Mouse (Mus musculus): ENCODE measurements around the gene Capn2. TPM values are rescaled to one million over a fixed set of nuclear protein-coding genes. Genes with fewer than 3 reads are reported as not detected.

Capn2 gene
- total and polyA plus RNA-seq, 2 experiments from 2014 or later: 82.1 to 88.2 TPM

- H3K27me3 ChIP-seq (ENCODE audit: insufficient read depth, low read length): no peaks in the 10 kb centered on the region
- no peak overlapping the region; the same call in 1 of the 2 replicates for H3K27ac ChIP-seq (ENCODE audit: low read depth, low read length)
- DNase-seq (ENCODE audit: low spot score) (peak; percentile 87), ATAC-seq (ENCODE audit: low FRiP score) (no peak)
- no peak for TF ChIP-seq CTCF (IDR thresholded peaks at IDR 0.05)
- H3K9ac ChIP-seq (replicated peaks; ENCODE audit: low read length, poor library complexity, severe bottlenecking): no peak overlapping the region
- H3K36me3 ChIP-seq (ENCODE audit: insufficient read depth, low read length): peaks cover 5% of the 10 kb centered on the region; the same call in 1 of the 2 replicates
- WGBS: 66% methylated on average over 10 of the region's 10 CpGs
- H3K4me1 ChIP-seq (ENCODE audit: insufficient read depth, low read length): no peaks in the 10 kb centered on the region
- no peak overlapping the region for H3K4me2 ChIP-seq (ENCODE audit: low read depth, low read length, poor library complexity, severe bottlenecking)
- no peak overlapping the region for H3K4me3 ChIP-seq (ENCODE audit: low read depth, low read length)
- H3K9me3 ChIP-seq (ENCODE audit: low read length): no peaks in the 10 kb centered on the region
Observed at GRCm38 (mm10) chr1:182461813-182462212, 55.6 kb downstream of the Capn2 start.

DNA sequence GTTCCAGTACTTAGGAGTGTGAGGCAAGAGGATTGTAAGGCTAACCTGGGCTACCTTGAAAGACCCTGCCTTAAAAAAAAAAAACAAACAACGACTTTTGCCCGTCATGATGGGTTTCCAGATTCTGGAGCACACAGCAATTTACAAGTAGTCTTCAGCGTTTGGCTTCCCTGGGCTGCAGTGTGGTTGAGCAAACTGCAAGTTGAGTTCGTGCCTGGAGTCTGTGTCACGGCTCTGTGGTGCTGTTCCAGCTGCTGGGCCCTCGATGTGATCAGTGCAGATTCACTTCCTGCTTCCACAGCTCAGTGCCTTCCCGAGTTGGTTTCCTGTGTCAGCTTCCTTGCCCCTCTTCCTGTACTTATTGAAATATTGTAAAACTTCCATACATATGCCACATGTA, 56.1 kb downstream of the Capn2 start:
- H3K9me3 ChIP-seq (ENCODE audit: low read length): no peaks in the 10 kb centered on the region
- H3K4me1 ChIP-seq (ENCODE audit: insufficient read depth, low read length): no peaks in the 10 kb centered on the region
- H3K4me2 ChIP-seq (ENCODE audit: low read depth, low read length, poor library complexity, severe bottlenecking): no peak overlapping the region
- ATAC-seq (ENCODE audit: low FRiP score) (no peak), DNase-seq (ENCODE audit: low spot score) (peak; percentile 23)
- no peak overlapping the region for H3K4me3 ChIP-seq (ENCODE audit: low read depth, low read length)
- no peaks in the 10 kb centered on the region for H3K27me3 ChIP-seq (ENCODE audit: insufficient read depth, low read length)
- 75% methylated on average over 7 of the region's 7 CpGs for WGBS
- H3K9ac ChIP-seq (replicated peaks; ENCODE audit: low read length, poor library complexity, severe bottlenecking): no peak overlapping the region
- H3K27ac ChIP-seq (ENCODE audit: low read depth, low read length): 0 out of 2 replicates have a peak overlapping the region, but pooled peaks have one; percentile 20
- H3K36me3 ChIP-seq (ENCODE audit: insufficient read depth, low read length): peaks cover 4% of the 10 kb centered on the region; the same call in 1 of the 2 replicates
- TF ChIP-seq CTCF (IDR thresholded peaks at IDR 0.05): no peak

GRCm38 (mm10) chr1:182460291-182461244, 56.8 kb downstream of the Capn2 start:
- H3K9ac ChIP-seq (replicated peaks; ENCODE audit: low read length, poor library complexity, severe bottlenecking): no peak overlapping the region
- no peaks in the 10 kb centered on the region for H3K4me1 ChIP-seq (ENCODE audit: insufficient read depth, low read length)
- no peaks in the 10 kb centered on the region for H3K27me3 ChIP-seq (ENCODE audit: insufficient read depth, low read length)
- H3K4me3 ChIP-seq (ENCODE audit: low read depth, low read length): no peak overlapping the region
- ATAC-seq (ENCODE audit: low FRiP score) (no peak), DNase-seq (ENCODE audit: low spot score) (no peak)
- H3K36me3 ChIP-seq (ENCODE audit: insufficient read depth, low read length): peaks cover 6% of the 10 kb centered on the region
- H3K4me2 ChIP-seq (ENCODE audit: low read depth, low read length, poor library complexity, severe bottlenecking): no peak overlapping the region
- no peaks in the 10 kb centered on the region for H3K9me3 ChIP-seq (ENCODE audit: low read length)
- H3K27ac ChIP-seq (ENCODE audit: low read depth, low read length): no peak overlapping the region; the same call in 1 of the 2 replicates
- 78% methylated on average over 13 of the region's 13 CpGs for WGBS
- no peak for TF ChIP-seq CTCF (IDR thresholded peaks at IDR 0.05)

GRCm38 (mm10) chr1:182459436-182459835, 58.0 kb downstream of the Capn2 start:
- peaks cover 14% of the 10 kb centered on the region for H3K36me3 ChIP-seq (ENCODE audit: insufficient read depth, low read length)
- no peaks in the 10 kb centered on the region for H3K4me1 ChIP-seq (ENCODE audit: insufficient read depth, low read length)
- no peaks in the 10 kb centered on the region for H3K9me3 ChIP-seq (ENCODE audit: low read length)
- TF ChIP-seq CTCF (IDR thresholded peaks at IDR 0.05): no peak
- H3K9ac ChIP-seq (replicated peaks; ENCODE audit: low read length, poor library complexity, severe bottlenecking): no peak overlapping the region
- H3K27ac ChIP-seq (ENCODE audit: low read depth, low read length): no peak overlapping the region
- DNase-seq (ENCODE audit: low spot score) (no peak), ATAC-seq (ENCODE audit: low FRiP score) (no peak)
- H3K27me3 ChIP-seq (ENCODE audit: insufficient read depth, low read length): no peaks in the 10 kb centered on the region
- H3K4me2 ChIP-seq (ENCODE audit: low read depth, low read length, poor library complexity, severe bottlenecking): no peak overlapping the region
- WGBS: 90% methylated on average over 8 of the region's 8 CpGs
- no peak overlapping the region for H3K4me3 ChIP-seq (ENCODE audit: low read depth, low read length)

DNA sequence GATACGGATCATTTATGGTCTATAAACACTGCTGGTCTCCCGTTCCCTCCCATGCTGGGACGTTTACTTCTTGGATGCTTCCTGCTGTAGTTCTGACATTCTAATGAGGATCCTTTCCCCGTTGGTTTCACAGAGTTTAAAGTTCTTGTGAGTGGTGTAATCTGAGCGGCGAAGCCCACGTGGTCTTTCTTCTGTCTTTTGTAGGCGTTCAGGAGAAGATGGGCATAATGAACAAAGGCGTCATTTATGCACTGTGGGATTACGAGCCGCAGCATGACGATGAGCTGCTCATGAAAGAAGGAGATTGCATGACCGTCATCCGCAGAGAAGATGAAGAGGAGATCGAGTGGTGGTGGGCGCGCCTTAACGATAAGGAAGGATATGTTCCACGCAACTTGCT, 58.9 kb downstream of the Capn2 start:
- 79% methylated on average over 19 of the region's 19 CpGs for WGBS

DNA sequence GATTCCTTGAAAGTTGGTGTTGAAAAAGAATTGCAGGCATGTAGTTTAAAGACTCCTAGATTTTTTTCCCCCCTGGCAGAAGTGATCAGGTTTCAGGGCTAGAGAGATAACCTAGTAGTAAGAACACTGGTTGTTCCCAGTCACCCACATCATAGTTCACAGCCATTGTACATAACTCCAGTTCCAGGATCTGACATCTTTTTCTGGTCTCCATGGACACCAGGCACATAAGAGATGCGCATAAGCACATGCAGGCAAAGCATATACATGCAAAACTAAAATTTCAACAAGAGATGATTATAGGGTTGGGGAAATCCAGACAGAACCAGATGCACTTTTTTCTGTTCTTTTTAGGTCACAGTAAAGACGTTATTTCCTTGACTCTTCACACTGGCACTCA, 62.3 kb downstream of the Capn2 start:
- Histone ChIP-seq H3K4me2 (ENCODE audit: low read depth, low read length, poor library complexity, severe bottlenecking) (no peak overlapping the region), H3K36me3 (ENCODE audit: insufficient read depth, low read length) (peaks cover 22% of the 10 kb centered on the region), H3K4me3 (ENCODE audit: low read depth, low read length) (no peak overlapping the region), H3K27me3 (ENCODE audit: insufficient read depth, low read length) (no peaks in the 10 kb centered on the region), H3K27ac (ENCODE audit: low read depth, low read length) (no peak overlapping the region), H3K4me1 (ENCODE audit: insufficient read depth, low read length) (no peaks in the 10 kb centered on the region), H3K9ac (replicated peaks; ENCODE audit: low read length, poor library complexity, severe bottlenecking) (no peak overlapping the region), H3K9me3 (ENCODE audit: low read length) (no peaks in the 10 kb centered on the region)
- 82% methylated on average over 2 of the region's 2 CpGs for WGBS
- ATAC-seq (ENCODE audit: low FRiP score): no peak
- no peak for TF ChIP-seq CTCF (IDR thresholded peaks at IDR 0.05)
- DNase-seq (ENCODE audit: low spot score): no peak

More for the DNA sequence above, 58.9 kb downstream of the Capn2 start:
- H3K27ac ChIP-seq (ENCODE audit: low read depth, low read length): no peak overlapping the region
- peaks cover 19% of the 10 kb centered on the region for H3K36me3 ChIP-seq (ENCODE audit: insufficient read depth, low read length)
- H3K4me1 ChIP-seq (ENCODE audit: insufficient read depth, low read length): no peaks in the 10 kb centered on the region
- no peak overlapping the region for H3K4me3 ChIP-seq (ENCODE audit: low read depth, low read length)
- H3K4me2 ChIP-seq (ENCODE audit: low read depth, low read length, poor library complexity, severe bottlenecking): no peak overlapping the region
- H3K9ac ChIP-seq (replicated peaks; ENCODE audit: low read length, poor library complexity, severe bottlenecking): no peak overlapping the region
- H3K27me3 ChIP-seq (ENCODE audit: insufficient read depth, low read length): no peaks in the 10 kb centered on the region
- ATAC-seq (ENCODE audit: low FRiP score) (no peak), DNase-seq (ENCODE audit: low spot score) (peak; percentile 19)
- H3K9me3 ChIP-seq (ENCODE audit: low read length): no peaks in the 10 kb centered on the region
- TF ChIP-seq CTCF (IDR thresholded peaks at IDR 0.05): no peak
